25 mouse cellular contexts compared by ENCODE assay signal in genomic region chr11:99216181-99216580, GRCm38 (mm10). TPM values are rescaled to one million over a fixed set of nuclear protein-coding genes. Genes with fewer than 3 reads are reported as not detected.
DNase-seq lines count a peak whose midpoint lies in the region; ATAC-seq lines count a peak whose summit lies in the region.
"Had no signal": no experiment of that assay in that cellular context is flagged by ENCODE, and none has a peak within 500 bp of the region (broad histone marks: within the 10 kb centered on the region; RNA-seq: fewer than 3 reads in every experiment).

No protein-coding gene starts in this region.

- no peaks in the 10 kb centered on the region for H3K27me3 ChIP-seq in heart, embryonic 12.5 days (replicated peaks)
- H3K27me3 ChIP-seq in heart, embryonic 10.5 days (ENCODE audit: insufficient read depth, poor library complexity, severe bottlenecking) = no peaks in the 10 kb centered on the region
- no peaks in the 10 kb centered on the region for H3K27me3 ChIP-seq in heart, embryonic 14.5 days (ENCODE audit: control insufficient read depth, insufficient read depth, low read length)
- no peaks in the 10 kb centered on the region for H3K27me3 ChIP-seq in kidney, embryonic 15.5 days
- H3K27me3 ChIP-seq: embryonic facial prominence, embryonic 13.5 days; forebrain, embryonic 12.5 days; hindbrain, embryonic 15.5 days; limb, embryonic 12.5 days had no signal

- peak overlapping the region; percentile 24; the same call in 1 of the 2 replicates for H3K27ac ChIP-seq in heart, embryonic 12.5 days (ENCODE audit: poor library complexity, severe bottlenecking)
- H3K27ac ChIP-seq in heart, embryonic 10.5 days = no peak overlapping the region
- peak overlapping the region in 1 of 2 experiments; percentile 62; a peak in 2 of 4 replicates for H3K27ac ChIP-seq in heart, embryonic 14.5 days (replicated peaks in 1 of 2; ENCODE audit: control insufficient read depth in 1 of 2, insufficient read depth in 1 of 2, low read depth in 2 of 2, low read length in 2 of 2)
- H3K27ac ChIP-seq in kidney, embryonic 15.5 days = no peak overlapping the region
- H3K27ac ChIP-seq: embryonic facial prominence, embryonic 13.5 days; forebrain, embryonic 12.5 days; hindbrain, embryonic 15.5 days; limb, embryonic 12.5 days; stomach, postnatal 0 days had no signal

- no peak overlapping the region for H3K4me3 ChIP-seq in heart, embryonic 12.5 days
- H3K4me3 ChIP-seq in heart, embryonic 10.5 days = no peak overlapping the region
- no peak overlapping the region for H3K4me3 ChIP-seq in heart, embryonic 14.5 days (ENCODE audit: control insufficient read depth in 1 of 2, insufficient read depth in 1 of 2, low read depth in 1 of 2, low read length in 2 of 2)
- H3K4me3 ChIP-seq in kidney, embryonic 15.5 days (replicated peaks) = no peak overlapping the region
- H3K4me3 ChIP-seq: embryonic facial prominence, embryonic 13.5 days; erythroblast, embryonic 14.5 days; forebrain, embryonic 12.5 days; hindbrain, embryonic 15.5 days; limb, embryonic 12.5 days had no signal

- ATAC-seq in heart, embryonic 12.5 days (ENCODE audit: insufficient number of reproducible peaks, low FRiP score) = no peak
- ATAC-seq in heart, embryonic 14.5 days (ENCODE audit: insufficient number of reproducible peaks, insufficient read depth, low FRiP score, low read depth) = no peak
- no peak for ATAC-seq in kidney, embryonic 15.5 days (replicated peaks; ENCODE audit: low FRiP score)
- ATAC-seq: CD4-positive, CD25-positive, alpha-beta regulatory T cell, adult 4 months; liver, postnatal 0 days; lung, postnatal 0 days had no signal

- H3K9ac ChIP-seq in heart, embryonic 12.5 days = no peak overlapping the region
- no peak overlapping the region for H3K9ac ChIP-seq in heart, embryonic 14.5 days (ENCODE audit: low read length)
- no peak overlapping the region for H3K9ac ChIP-seq in kidney, embryonic 15.5 days
- H3K9ac ChIP-seq: embryonic facial prominence, embryonic 13.5 days; forebrain, embryonic 12.5 days; hindbrain, embryonic 15.5 days; limb, embryonic 12.5 days; liver, postnatal 0 days had no signal

- H3K36me3 ChIP-seq in heart, embryonic 12.5 days = peaks cover 85% of the 10 kb centered on the region
- peaks cover 98% of the 10 kb centered on the region for H3K36me3 ChIP-seq in heart, embryonic 10.5 days
- H3K36me3 ChIP-seq in heart, embryonic 14.5 days (ENCODE audit: control insufficient read depth, insufficient read depth, low read length) = peaks cover 99% of the 10 kb centered on the region
- H3K36me3 ChIP-seq in kidney, embryonic 15.5 days = peaks cover 98% of the 10 kb centered on the region

- no peak overlapping the region for H3K4me2 ChIP-seq in heart, embryonic 12.5 days
- 0 out of 2 replicates have a peak overlapping the region, but pooled peaks have one; percentile 11 for H3K4me2 ChIP-seq in heart, embryonic 14.5 days (ENCODE audit: low read length)
- no peak overlapping the region for H3K4me2 ChIP-seq in kidney, embryonic 15.5 days
- H3K4me2 ChIP-seq: embryonic facial prominence, embryonic 13.5 days; forebrain, embryonic 12.5 days; hindbrain, embryonic 15.5 days; limb, embryonic 12.5 days; liver, embryonic 11.5 days; midbrain, embryonic 11.5 days had no signal

- H3K4me1 ChIP-seq in heart, embryonic 12.5 days (replicated peaks) = peaks cover 8% of the 10 kb centered on the region
- peaks cover 7% of the 10 kb centered on the region; the same call in 1 of the 2 replicates for H3K4me1 ChIP-seq in heart, embryonic 10.5 days
- H3K4me1 ChIP-seq in heart, embryonic 14.5 days (ENCODE audit: control insufficient read depth in 2 of 2, insufficient read depth in 2 of 2, low read length in 2 of 2) = peaks cover 2 to 8% of the 10 kb centered on the region in 2 experiments; a peak in 3 of 4 replicates
- H3K4me1 ChIP-seq in kidney, embryonic 15.5 days = no peaks in the 10 kb centered on the region
- H3K4me1 ChIP-seq: embryonic facial prominence, embryonic 13.5 days; forebrain, embryonic 12.5 days; hindbrain, embryonic 15.5 days; limb, embryonic 12.5 days had no signal

- WGBS in heart, embryonic 12.5 days = 80% methylated on average over 3 of the region's 3 CpGs
- WGBS in heart, embryonic 10.5 days = 77% methylated on average over 3 of the region's 3 CpGs
- WGBS in heart, embryonic 14.5 days = 67% methylated on average over 3 of the region's 3 CpGs
- 99% methylated on average over 3 of the region's 3 CpGs for WGBS in kidney, embryonic 15.5 days

- DNase-seq in gastrocnemius, adult 18-20 months (ENCODE audit: low spot score) = peak; percentile 60
- no peak for DNase-seq in gastrocnemius, postnatal 25 days
- DNase-seq in heart, embryonic 10.5 days (ENCODE audit: low spot score) = no peak
- peak; percentile 60 for DNase-seq in telencephalon, adult 2 months (ENCODE audit: low read depth, low spot score)
- DNase-seq: adrenal gland, postnatal 25 days; cerebellum, adult 11-12 months; gastrocnemius, postnatal 10 days; kidney, adult 2 months; kidney, postnatal 14 days; layer of hippocampus, postnatal 36 days; liver, postnatal 0 days had no signal

- H3K9me3 ChIP-seq in heart, embryonic 12.5 days (replicated peaks) = no peaks in the 10 kb centered on the region; the same call in 1 of the 2 replicates
- no peaks in the 10 kb centered on the region for H3K9me3 ChIP-seq in heart, embryonic 10.5 days
- H3K9me3 ChIP-seq in heart, embryonic 14.5 days (ENCODE audit: control insufficient read depth, low read length) = no peaks in the 10 kb centered on the region
- H3K9me3 ChIP-seq in kidney, embryonic 15.5 days (replicated peaks) = no peaks in the 10 kb centered on the region
- H3K9me3 ChIP-seq: embryonic facial prominence, embryonic 13.5 days; forebrain, embryonic 12.5 days; hindbrain, embryonic 15.5 days; limb, embryonic 12.5 days had no signal

RNA-seq across cellular contexts. Expression of gene Smarce1, which starts 14.6 kb away (rescaled TPM):
- 10 to 100 TPM; 28.0 to 33.2 TPM for total RNA-seq in gastrocnemius, adult 18-20 months (2021)
- 10 to 100 TPM; 30.4 to 31.3 TPM for total RNA-seq in gastrocnemius, postnatal 25 days (2021)
- 178 and 181 TPM in 2 replicates for polyA plus RNA-seq in heart, embryonic 12.5 days (2016; fragmentation: Nextera tagmentation; extraction: Ambion mirVana)
- polyA plus RNA-seq in heart, embryonic 10.5 days (2016; fragmentation: Nextera tagmentation; extraction: Ambion mirVana) = 191 and 259 TPM in 2 replicates
- polyA plus RNA-seq in heart, embryonic 14.5 days (2014; fragmentation: Nextera tagmentation; extraction: Ambion mirVana) = 93.5 and 104 TPM in 2 replicates
- polyA plus RNA-seq in kidney, embryonic 15.5 days (2015; fragmentation: Nextera tagmentation; extraction: Ambion mirVana) = 243 and 249 TPM in 2 replicates

RNA-seq across cellular contexts. Expression of gene Krt222, which starts 27.7 kb away (rescaled TPM):
- total RNA-seq in gastrocnemius, adult 18-20 months (2021) = 1 to 10 TPM; 2.4 TPM
- 1 to 10 TPM; 4.9 to 6.4 TPM for total RNA-seq in gastrocnemius, postnatal 25 days (2021)
- polyA plus RNA-seq in heart, embryonic 12.5 days (2016; fragmentation: Nextera tagmentation; extraction: Ambion mirVana) = 1.6 TPM in 2 replicates
- polyA plus RNA-seq in heart, embryonic 10.5 days (2016; fragmentation: Nextera tagmentation; extraction: Ambion mirVana) = 0.68 and 1.6 TPM in 2 replicates
- polyA plus RNA-seq in heart, embryonic 14.5 days (2014; fragmentation: Nextera tagmentation; extraction: Ambion mirVana) = 3.0 and 3.4 TPM in 2 replicates
- 0.45 and 0.49 TPM in 2 replicates for polyA plus RNA-seq in kidney, embryonic 15.5 days (2015; fragmentation: Nextera tagmentation; extraction: Ambion mirVana)
- total RNA-seq: hematopoietic stem cell, adult 5-6 weeks had no signal

Comparison
In these comparisons a context has a peak if more than half of its experiments do, and no peak if none do; other contexts are left out.
1. DNase-seq: peak in gastrocnemius, adult 18-20 months (single experiment) and telencephalon, adult 2 months (single experiment); none in gastrocnemius, postnatal 25 days (single experiment) and heart, embryonic 10.5 days (single experiment).